Mouse (Mus musculus) CD8-positive naive resting alpha-beta T cell, adult 2 months (primary cell): Measurements from ENCODE around the gene Zfp992.
"Not testable (repeated sequence)": the region's sequence is repeated elsewhere in the genome, so short reads cannot be mapped to it uniquely, and the experiment has no call there.

Source experiments
- DNase-seq, 2 experiments: peaks; one replicate each; pipeline ENCODE4 v3.0.0; 2022; ENCODE audit warnings: low read depth in 2 of 2, low spot score in 2 of 2

The Zfp992 gene

GRCm38 (mm10) chr4:146474716-146475676 is 26.2 kb downstream of the Zfp992 start:
- not testable (repeated sequence) for DNase-seq

- DNase-seq, result not testable (repeated sequence)
Measured at GRCm38 (mm10) chr4:146476260-146476659, 27.4 kb downstream of the Zfp992 start.

GRCm38 (mm10) chr4:146476959-146477358 is 28.1 kb downstream of the Zfp992 start:
- not testable (repeated sequence) for DNase-seq

GRCm38 (mm10) chr4:146480376-146481096 is 31.7 kb downstream of the Zfp992 start:
- not testable (repeated sequence) for DNase-seq

- DNase-seq, result not testable (repeated sequence)
Measured at GRCm38 (mm10) chr4:146482546-146482945, 33.7 kb downstream of the Zfp992 start.

- DNase-seq, result not testable (repeated sequence)
Measured at GRCm38 (mm10) chr4:146483571-146484280, 34.9 kb downstream of the Zfp992 start.

- not testable (repeated sequence) for DNase-seq
Measured at GRCm38 (mm10) chr4:146484676-146485075, 35.9 kb downstream of the Zfp992 start.

- DNase-seq, result not testable (repeated sequence)
Measured at GRCm38 (mm10) chr4:146485183-146485939, 36.5 kb downstream of the Zfp992 start.

GRCm38 (mm10) chr4:146486753-146487152 is 37.9 kb downstream of the Zfp992 start:
- not testable (repeated sequence) for DNase-seq

GRCm38 (mm10) chr4:146489196-146489595 is 40.4 kb downstream of the Zfp992 start:
- DNase-seq, result not testable (repeated sequence)

- not testable (repeated sequence) for DNase-seq
Measured at GRCm38 (mm10) chr4:146491993-146492392, 43.2 kb downstream of the Zfp992 start.

GRCm38 (mm10) chr4:146492439-146492838 is 43.6 kb downstream of the Zfp992 start:
- DNase-seq, result no peak

GRCm38 (mm10) chr4:146492851-146493250 is 44.0 kb downstream of the Zfp992 start:
- no peak for DNase-seq

GRCm38 (mm10) chr4:146493319-146493907 is 44.6 kb downstream of the Zfp992 start:
- DNase-seq, result not testable (repeated sequence)

GRCm38 (mm10) chr4:146494980-146495379 is 46.2 kb downstream of the Zfp992 start:
- DNase-seq, result no peak

GRCm38 (mm10) chr4:146497695-146498275 is 49.0 kb downstream of the Zfp992 start:
- not testable (repeated sequence) for DNase-seq

- not testable (repeated sequence) for DNase-seq
Measured at GRCm38 (mm10) chr4:146501727-146502126, 52.9 kb downstream of the Zfp992 start, which contains the start of gene Zfp981. Gene Zfp981, plus strand, starts transcription at chr4:146502027.

GRCm38 (mm10) chr4:146509029-146509428 is 60.2 kb downstream of the Zfp992 start:
- DNase-seq, result not testable (repeated sequence)

GRCm38 (mm10) chr4:146511871-146512270 is 63.0 kb downstream of the Zfp992 start:
- DNase-seq, result not testable (repeated sequence)
